Mouse (Mus musculus): ENCODE data around the gene Gm867.

The Gm867 gene

DNA sequence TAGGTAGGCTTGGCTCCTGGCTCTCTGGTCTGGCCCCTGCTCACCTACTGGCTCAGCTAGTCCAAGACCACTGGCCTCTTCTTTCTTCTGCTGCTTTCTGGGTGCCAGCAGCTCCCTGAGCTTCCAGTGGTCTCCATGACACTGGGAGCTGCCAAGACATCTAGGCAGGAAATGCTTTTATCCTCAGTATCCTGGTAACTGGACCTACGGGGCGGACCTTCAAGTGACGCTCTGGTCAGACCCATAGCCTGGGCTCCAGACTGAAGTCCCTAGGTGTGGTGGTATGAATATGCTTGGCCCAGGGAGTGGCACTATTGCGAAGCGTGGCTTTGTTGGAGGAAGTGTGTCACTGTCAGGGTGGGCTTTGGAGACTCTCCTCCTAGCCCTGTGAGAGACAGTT is at the start of gene Gm867:
Gm867 (minus strand) TSS at position 153 of the 400 bp plus-strand sequence.
- no peak for DNase-seq (ENCODE audit: extremely low spot score, low spot score)

GRCm38 (mm10) chr10:75979432-75979831 is 39.0 kb upstream of the Gm867 start:
- DNase-seq (ENCODE audit: extremely low spot score, low spot score) = no peak

- no peak for DNase-seq (ENCODE audit: extremely low spot score, low spot score)
Observed at GRCm38 (mm10) chr10:75978835-75979157, 38.3 kb upstream of the Gm867 start.

DNA sequence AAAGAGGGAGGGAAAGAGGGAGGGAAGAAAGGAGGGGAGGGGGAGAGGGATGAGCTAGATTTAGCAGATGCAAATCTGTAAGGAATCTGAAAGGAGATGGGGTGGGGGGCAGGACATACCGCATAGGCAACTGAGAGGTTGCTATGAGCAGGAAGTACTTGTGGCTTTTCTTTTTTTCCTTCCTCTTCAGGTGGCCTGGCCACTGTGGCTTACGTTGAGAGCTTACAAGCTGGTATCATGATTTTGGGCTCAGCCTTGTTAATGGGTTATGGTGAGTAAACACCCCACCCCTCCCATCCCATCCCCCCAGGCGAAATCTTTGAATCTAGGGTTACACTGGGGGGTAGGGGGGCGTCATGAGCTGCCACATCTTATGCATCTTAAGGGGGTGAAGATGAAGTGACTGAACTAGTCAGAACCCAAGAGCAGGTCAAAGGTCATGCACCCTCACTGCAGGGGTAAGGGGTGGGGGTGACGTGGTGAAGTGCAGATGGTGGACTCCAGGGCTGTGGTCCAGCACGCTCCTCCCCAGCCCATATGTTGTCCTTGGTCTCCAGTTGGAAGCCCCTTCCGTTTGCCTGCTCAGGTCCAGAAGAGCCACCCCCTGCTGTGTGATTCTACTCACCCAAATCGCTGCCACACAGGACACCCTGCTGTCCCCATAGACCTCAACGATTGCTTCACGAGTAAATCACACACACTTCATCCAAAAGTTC is 37.8 kb upstream of the Gm867 start:
- DNase-seq (ENCODE audit: extremely low spot score, low spot score) = no peak

GRCm38 (mm10) chr10:75975216-75975615 is 34.7 kb upstream of the Gm867 start:
- DNase-seq (ENCODE audit: extremely low spot score, low spot score) = no peak

GRCm38 (mm10) chr10:75973846-75974245 is 33.4 kb upstream of the Gm867 start:
- no peak for DNase-seq (ENCODE audit: extremely low spot score, low spot score)

GRCm38 (mm10) chr10:75954381-75954811 is 13.9 kb upstream of the Gm867 start, which contains the start of gene Gm5134:
Gene Gm5134 (plus strand): TSS chr10:75954514.
- DNase-seq (ENCODE audit: extremely low spot score, low spot score) = no peak

GRCm38 (mm10) chr10:75951424-75952050 is 11.1 kb upstream of the Gm867 start:
- peak; percentile 54 for DNase-seq (ENCODE audit: extremely low spot score, low spot score)

GRCm38 (mm10) chr10:75950791-75951210 is 10.3 kb upstream of the Gm867 start:
- DNase-seq (ENCODE audit: extremely low spot score, low spot score) = peak; percentile 52

- no peak for DNase-seq (ENCODE audit: extremely low spot score, low spot score)
Observed at GRCm38 (mm10) chr10:75949053-75950045, 8.9 kb upstream of the Gm867 start.

DNA sequence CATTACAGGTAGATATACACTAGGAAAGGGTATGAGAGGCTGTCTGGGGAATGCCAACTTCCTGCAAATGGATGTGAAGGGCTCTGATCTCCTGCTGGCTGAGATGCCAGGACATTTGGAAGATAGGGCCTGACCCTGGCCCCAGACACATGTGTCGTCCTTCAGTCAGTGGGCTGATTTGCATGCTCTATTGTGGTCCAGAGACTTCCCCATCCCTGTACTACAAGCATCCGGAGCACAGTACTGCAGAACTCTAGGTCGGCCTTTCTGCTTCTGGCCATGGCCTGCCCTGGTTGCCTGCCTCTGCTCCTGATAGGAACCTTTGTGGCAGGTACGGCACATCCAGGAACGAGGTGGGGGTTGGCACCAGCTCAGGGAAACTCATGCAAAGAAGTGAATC is 7.6 kb upstream of the Gm867 start:
- DNase-seq (ENCODE audit: extremely low spot score, low spot score) = no peak

DNA sequence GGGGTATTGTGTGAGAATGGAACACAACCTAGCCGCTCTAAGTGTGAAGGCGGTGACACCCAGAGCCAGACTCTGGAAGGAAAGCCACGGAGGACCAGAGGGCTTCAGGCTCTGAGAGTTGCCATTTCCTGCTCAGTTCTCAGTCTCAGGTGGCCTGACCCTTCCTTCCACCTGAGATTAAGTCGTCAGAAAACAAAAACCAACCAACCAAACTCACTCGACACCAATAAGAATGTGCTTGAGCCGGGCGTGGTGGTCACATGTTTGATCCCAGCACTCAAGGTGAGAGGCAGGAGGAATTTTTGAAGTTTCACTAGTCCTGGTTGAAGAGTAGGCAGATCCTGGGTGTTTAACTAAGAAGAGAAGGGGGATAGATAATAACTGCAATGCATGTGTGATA is 5.4 kb upstream of the Gm867 start:
- DNase-seq (ENCODE audit: extremely low spot score, low spot score) = no peak

DNA sequence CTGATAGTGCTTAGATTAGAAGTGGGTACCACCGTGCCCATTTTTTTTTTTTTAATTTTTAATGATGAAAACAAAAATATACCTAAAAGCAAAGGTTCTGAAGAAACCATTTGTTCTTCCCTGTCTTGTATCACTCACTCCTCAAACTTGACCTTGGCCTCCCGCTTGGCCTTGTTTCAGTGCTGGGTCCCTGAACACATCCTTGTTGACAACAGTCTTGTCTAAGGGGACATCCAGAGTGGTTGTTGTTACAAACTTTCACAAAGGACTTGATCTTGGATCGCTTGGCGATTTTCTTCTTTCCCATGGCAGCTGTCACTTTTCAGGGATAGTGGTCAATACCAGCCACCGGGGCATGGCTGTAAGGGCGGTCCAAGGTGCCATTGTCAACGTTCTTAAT is 4.7 kb upstream of the Gm867 start:
- DNase-seq (ENCODE audit: extremely low spot score, low spot score) = no peak

GRCm38 (mm10) chr10:75944066-75944772 is 3.7 kb upstream of the Gm867 start:
- no peak for DNase-seq (ENCODE audit: extremely low spot score, low spot score)

DNA sequence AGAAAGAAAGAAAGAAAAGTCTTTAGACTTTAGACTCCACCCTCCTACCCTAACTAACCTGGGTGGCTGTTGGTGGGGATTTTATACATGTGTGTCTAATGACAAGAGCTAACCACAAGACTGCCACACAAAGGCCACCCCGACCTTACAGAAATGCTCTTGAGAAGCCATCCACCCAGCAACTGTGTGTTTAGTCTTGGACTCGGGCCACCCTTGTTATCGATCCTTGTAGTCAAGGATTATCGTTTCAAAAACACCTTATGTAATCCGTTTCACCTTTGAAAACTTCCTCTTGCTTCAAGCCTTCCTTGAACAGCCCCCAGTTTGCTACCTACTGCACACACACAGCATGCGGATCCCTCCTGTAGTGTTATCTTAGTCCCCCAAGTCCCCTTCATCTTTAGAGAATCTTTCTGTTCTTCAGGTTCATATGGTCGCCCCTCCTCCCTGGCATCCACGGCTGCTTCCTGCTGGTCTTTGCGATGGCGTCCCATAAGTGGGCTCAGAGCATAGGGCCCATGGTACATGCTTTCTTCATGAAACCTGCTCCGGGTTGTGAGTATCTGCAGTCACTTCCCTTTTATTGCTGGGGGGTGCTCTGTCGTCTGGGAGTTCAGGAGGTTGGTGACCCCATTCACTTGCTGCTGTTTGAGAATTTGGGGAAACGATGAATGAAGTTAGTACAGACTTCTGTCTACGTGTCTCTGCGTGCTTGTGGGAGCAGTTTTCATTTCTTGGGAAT is 2.4 kb upstream of the Gm867 start, which contains the start of gene Vpreb3:
Vpreb3 (plus strand) TSS at position 322 of the 742 bp plus-strand sequence.
- no peak for DNase-seq (ENCODE audit: extremely low spot score, low spot score)

GRCm38 (mm10) chr10:75941042-75941824 is 761 bp upstream of the Gm867 start:
- no peak for DNase-seq (ENCODE audit: extremely low spot score, low spot score)

DNA sequence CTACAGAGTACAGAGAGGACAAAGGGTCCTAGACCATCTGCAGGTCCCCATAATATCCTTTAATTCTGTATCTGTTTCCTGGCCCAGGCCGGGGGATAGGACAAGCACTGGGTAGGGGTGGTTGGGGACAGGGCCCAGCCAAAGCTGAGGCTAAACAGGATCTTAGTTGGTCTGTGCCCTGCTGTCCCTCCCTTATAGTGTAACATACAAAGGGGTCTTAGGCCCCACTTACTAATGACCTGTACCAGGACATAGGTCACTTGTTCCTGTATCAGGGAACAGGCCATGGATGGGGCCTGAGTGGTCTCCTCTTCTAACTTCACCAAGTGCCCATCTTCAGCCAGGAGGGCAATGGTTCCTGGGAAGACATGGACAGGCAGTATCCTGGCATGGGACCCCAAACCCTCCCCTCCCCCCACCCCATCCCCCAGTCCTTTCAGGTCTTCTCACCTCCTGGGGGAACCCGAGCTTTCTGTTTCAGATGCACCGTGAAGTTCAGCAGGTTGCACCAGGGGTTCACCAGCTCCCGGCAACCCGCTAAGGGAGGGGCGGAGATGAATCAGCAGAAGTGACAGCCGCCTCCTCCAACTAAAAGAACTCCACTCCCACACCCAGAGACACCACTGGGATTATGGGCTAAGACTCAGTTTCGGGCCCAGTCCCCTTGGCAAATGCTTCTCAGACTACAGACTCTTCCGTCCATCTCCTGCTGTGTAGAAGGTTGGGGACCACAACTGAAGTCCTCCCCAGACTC is 814 bp downstream of the Gm867 start:
- no peak for DNase-seq (ENCODE audit: extremely low spot score, low spot score)

DNA sequence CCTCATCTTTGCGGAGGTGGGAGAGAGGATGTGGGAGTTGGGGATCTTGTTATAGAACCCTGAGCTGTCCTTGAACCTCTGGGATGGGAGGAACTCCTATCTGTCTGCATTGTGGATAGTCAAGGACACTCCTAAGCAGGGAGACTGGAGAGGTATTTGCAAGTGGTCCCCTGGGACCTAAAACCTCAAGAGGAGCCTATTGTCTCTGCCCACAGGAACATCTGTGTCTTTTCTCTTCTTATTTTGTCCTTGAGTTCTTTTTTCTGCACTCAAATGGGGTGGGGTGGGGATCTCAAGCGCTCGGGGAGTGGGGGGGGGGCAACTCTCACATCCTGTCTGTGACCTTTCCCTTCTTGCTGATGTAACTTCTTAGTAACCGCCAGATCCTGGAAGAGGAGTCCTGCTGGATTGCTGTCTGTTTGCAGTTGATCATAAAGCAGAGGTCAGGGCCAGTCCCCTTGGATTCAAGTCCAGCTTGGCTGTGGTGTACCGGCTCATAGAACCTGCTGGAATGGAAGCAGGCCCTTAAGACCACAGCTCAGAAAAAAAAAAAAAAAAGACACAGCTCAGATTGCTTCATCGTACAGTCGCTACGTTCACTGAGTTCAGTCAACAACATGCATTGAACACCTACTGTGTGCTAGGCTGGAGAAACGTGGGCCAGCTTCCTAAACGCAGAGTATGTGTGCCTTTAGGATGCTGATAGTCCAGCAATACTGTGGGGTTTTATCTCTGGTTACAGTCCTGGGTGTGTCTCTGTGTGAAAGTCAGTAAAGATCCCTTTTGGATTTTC is 2.4 kb downstream of the Gm867 start:
- DNase-seq (ENCODE audit: extremely low spot score, low spot score) = no peak
